Mouse (Mus musculus): ENCODE data around the gene Ppp6r1.

Gene Ppp6r1

DNA sequence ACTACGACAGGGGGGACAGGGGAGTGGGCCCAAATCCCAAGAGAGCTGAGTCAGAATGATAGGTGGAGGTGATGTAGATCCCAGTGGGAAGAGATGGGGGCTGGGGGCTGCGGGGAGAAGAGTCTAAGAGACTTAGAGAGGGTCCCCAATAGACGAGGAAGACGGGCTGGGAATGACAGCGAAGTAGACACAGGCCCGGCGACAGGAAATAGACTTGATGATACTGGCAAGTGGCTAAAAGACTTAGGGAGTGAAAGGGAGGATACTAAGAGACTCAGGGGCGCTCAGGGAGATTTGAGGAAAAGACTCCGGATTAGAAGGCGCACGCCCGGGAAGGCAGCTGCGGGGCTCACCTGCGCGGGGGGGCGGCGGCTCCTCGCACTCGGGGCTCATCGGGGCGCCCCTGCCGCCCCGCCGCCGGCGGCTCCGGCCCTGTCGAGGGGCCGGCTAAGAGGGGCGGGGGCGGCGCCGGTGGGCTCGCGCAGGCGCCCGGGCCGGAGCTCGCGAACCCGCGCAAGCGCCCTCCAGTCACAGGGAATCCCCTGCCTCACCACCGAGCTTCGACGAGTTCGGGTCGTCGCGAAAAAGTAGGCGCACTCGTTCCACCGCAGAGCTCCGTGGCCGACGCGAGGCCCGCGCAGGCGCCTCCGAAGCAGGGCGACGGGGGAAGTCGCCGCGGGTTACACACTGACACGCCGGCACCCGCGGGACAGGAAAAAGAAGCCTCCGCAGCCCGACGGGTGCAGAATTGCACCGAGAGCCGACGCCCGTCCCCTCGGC, 501 bp downstream of the Ppp6r1 start:
- DNase-seq (ENCODE audit: low read depth, low spot score) = no peak

DNA sequence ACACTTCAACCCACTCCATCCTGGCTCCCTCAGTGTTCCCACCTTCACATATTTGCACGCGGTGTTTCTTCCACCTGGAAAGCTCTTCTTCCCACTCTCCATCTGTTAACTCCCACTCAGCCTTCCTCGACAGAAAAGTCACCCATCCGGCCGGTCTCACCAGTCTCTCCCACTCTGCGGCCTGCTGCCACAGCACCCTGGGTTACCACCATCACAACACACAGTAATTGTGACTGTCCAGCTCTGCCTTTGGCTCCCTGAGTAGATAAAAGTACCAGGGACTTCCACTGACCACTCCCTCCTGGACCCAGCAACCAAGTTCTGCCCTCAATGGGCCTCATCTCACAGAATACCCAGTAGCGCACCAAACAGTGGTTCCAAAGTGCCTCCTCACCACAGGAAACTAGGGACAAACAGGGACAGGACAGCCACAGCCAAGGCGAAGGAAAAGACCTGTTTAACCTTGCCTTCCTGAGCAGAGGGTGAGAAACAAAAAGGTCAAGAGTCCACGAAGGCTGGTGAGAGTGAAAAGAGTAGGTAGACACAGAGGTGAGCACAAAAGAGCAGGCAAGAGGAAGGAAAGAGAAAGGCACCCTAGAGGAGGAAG, 1.2 kb downstream of the Ppp6r1 start:
- DNase-seq (ENCODE audit: low read depth, low spot score) = no peak

GRCm38 (mm10) chr7:4656818-4657217, 2.0 kb downstream of the Ppp6r1 start:
- no peak for DNase-seq (ENCODE audit: low read depth, low spot score)

DNA sequence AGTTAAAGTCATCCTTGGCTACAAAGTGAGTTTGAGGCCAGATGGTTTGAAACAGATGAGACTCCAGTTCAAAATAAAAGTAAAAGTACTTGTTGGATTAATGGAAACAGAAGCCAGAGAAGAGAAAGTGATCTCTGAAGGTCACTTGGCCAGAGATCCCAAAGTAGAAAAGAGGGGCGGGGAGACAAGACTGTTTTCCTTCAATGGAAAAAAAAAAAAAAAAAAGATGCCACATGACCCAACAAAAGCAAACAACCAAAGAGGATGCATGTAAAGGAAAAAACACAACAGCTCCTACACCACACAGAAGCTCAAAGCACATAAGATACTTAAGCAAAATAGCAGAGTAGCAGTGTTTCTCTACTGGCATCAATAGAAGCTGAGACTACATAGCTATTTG, 2.9 kb downstream of the Ppp6r1 start:
- no peak for DNase-seq (ENCODE audit: low read depth, low spot score)

- no peak for DNase-seq (ENCODE audit: low read depth, low spot score)
These were observed 3.4 kb downstream of the Ppp6r1 start for GRCm38 (mm10) chr7:4655393-4655792.

GRCm38 (mm10) chr7:4654221-4654620, 4.6 kb downstream of the Ppp6r1 start:
- DNase-seq (ENCODE audit: low read depth, low spot score) = no peak

DNA sequence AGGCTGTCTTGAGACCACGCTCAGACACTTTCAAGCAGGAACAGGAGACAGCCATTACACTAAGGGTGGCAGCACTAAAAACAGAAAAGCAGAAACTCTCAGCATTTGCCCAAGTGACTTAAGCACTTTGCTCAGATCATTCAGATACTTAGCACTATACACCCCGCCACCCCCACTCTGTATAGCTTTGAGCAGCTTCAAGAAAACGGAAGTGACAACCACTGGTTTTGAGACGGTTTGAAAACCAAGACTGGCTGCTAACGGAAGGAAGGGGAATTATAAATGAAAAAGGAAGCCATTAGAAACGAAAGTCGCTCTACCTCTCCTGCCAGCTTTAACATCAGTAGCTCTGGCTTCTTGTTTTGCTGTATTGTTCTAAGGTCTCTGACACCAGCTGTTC, 5.0 kb downstream of the Ppp6r1 start:
- DNase-seq (ENCODE audit: low read depth, low spot score) = no peak

DNA sequence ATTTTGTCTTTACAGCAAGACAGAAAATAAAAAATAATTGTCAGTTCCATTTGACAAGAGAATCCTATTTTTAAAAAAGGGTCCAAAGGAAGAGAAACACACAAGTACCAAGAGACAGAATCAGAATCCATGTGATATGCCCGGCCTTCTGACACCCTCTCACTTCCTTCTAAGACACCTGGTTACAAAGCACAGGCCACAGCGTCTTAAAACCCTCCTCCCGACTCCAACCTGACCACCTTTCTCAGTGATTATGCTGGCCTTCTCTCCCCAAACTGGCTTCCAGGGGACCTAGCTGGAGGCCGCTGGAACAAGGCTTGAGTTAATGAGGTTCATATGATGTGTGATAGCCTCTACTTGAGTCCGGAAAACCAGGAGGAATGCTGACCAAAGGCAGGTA, 5.5 kb downstream of the Ppp6r1 start:
- DNase-seq (ENCODE audit: low read depth, low spot score) = no peak

DNA sequence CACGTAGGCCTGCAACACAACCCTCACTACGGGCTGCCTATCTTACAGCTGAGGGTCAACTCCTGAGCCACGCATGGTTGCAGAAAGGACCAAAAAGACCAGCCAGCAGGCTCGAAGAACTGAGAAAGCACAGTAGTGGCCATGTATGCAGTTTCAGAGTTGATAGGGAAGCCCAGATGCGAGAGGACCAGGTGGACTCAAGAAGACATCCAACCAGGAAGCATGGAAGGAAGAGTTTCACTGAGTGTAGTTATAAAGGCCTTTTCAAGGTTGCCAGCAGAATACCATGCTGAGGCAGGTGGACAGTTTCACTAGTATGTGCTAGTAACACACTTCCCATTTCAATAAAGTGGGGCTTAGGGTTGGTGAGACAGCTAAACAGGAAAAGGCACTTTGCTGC, 6.1 kb downstream of the Ppp6r1 start:
- no peak for DNase-seq (ENCODE audit: low read depth, low spot score)

DNA sequence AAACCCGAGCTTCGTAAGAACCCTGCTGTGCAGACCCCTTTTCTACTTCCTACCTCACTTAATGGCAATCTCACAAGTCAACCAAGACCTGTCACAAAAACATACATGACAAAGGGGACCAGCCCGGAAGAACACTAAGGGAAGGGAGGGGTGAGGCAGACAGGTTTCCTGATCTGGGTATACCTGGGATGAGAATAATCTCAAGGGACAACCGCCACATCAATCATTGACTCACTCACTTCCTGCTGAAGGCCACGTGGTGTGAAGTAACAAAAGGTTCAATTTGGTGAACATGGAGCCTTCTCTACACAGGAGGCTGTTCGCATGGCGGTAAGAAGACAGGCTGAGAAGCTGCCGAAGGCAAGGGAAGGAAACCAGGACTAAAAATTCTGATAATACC, 7.2 kb downstream of the Ppp6r1 start:
- no peak for DNase-seq (ENCODE audit: low read depth, low spot score)

- DNase-seq (ENCODE audit: low read depth, low spot score) = no peak
These were observed 10.8 kb downstream of the Ppp6r1 start for GRCm38 (mm10) chr7:4647992-4648391.

DNA sequence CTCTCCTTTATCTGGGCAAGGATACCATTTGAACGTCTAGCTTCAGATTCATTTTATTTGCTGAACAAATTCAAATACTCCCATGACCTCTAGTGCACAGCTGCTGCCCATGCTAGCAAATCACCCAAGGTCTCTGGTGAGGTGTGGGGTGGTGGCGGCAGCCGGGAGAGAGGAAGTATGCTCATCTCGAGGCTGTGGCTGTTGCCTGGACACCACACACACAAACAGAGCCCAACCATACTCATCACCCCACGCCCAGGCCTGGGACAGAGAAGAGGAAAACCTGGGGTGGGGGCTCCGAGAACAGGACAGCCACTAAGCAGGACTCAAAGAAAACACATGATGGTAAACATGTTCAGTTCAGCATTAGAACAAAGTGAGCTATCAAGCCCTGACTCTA, 11.5 kb downstream of the Ppp6r1 start:
- no peak for DNase-seq (ENCODE audit: low read depth, low spot score)

DNA sequence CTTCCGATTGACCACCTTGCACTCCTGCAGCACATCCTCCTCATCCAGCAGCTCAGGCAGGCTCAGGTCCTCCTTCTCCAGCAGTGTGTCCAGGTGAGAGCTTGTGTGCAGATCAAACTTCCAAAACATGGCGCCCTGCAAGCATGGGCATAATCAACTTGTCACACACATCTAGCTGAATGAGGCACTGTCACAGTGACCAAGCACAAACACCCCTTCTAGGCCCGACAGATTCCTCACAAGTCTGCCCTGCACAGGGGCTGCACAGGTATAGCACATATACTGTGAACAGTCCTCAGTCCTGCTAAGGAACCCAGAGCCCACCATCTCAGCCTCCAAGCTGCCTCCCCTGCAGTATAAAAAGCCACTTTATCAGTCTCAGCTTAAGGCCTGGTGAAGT, 12.0 kb downstream of the Ppp6r1 start:
- no peak for DNase-seq (ENCODE audit: low read depth, low spot score)

DNA sequence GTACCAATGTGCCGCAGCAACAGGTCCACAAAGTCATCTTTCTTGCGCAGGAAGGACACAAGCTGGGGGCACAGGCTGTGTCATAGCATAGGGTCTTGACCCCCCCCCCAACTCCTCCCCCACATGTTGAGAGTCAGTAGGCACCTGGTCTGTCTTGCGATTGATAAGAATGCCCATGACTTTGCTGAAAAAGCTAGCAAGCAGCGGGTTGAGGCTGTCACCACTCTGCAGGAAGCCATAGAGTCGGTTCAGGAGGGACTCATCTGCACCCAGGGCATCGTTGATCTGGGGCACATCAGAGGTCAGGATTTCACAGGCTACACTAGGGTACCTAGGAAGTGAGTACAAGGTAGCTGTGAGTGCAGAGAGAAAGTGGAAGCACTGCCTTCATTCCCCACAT, 15.6 kb downstream of the Ppp6r1 start:
- DNase-seq (ENCODE audit: low read depth, low spot score) = no peak

DNA sequence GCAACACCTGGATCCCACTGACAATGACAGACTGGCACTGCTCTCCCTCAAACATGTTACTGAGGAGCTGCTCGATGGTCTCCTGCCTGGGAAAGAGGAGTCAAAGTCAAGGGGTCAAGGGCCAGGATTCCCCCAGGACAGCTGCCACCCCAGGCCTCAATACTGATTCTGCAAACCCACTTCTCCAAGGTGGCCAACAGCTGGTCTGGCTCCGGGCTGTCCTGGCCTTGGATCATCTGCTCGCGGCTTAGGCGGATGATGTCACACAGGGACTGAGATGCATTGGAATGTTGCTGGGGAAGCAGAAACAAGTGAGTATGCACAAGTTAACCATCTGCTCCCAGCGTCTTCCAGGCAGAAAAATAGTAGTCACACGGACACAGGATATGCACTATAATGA, 16.9 kb downstream of the Ppp6r1 start:
- DNase-seq (ENCODE audit: low read depth, low spot score) = no peak

- DNase-seq (ENCODE audit: low read depth, low spot score) = no peak
These were observed 17.7 kb downstream of the Ppp6r1 start for GRCm38 (mm10) chr7:4641155-4641554.

- DNase-seq (ENCODE audit: low read depth, low spot score) = no peak
These were observed 22.6 kb downstream of the Ppp6r1 start for GRCm38 (mm10) chr7:4636179-4636578.

- DNase-seq (ENCODE audit: low read depth, low spot score) = no peak
These were observed 27.8 kb downstream of the Ppp6r1 start, which contains the start of gene Tmem86b for GRCm38 (mm10) chr7:4631031-4631430. Gene Tmem86b, minus strand, starts transcription at chr7:4631422.

GRCm38 (mm10) chr7:4630198-4630597, 28.6 kb downstream of the Ppp6r1 start:
- DNase-seq (ENCODE audit: low read depth, low spot score) = no peak

- no peak for DNase-seq (ENCODE audit: low read depth, low spot score)
These were observed 29.2 kb downstream of the Ppp6r1 start for GRCm38 (mm10) chr7:4629586-4629985.

GRCm38 (mm10) chr7:4625928-4626327, 32.9 kb downstream of the Ppp6r1 start:
- DNase-seq (ENCODE audit: low read depth, low spot score) = no peak

DNA sequence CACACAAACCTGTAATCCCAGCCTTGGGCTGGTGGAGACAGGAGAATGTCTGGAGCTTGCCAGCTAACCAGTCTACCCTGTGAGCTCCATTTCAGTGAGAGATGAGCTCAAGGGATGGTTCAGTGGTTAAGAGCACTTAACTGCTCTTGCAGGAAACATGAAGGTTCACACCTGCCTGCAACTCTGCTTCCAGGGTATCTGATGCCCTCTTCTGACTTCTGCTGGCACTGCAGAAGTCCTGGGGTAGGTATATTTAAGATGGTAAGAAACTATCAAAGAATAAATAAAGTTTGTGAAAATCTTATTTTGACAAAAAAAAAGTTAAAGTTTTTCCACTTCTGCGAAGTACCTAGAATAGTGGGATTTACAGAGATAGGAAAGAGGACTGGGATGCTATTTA, 34.5 kb downstream of the Ppp6r1 start:
- no peak for DNase-seq (ENCODE audit: low read depth, low spot score)

GRCm38 (mm10) chr7:4623544-4624189, 35.2 kb downstream of the Ppp6r1 start:
- peak; percentile 8 for DNase-seq (ENCODE audit: low read depth, low spot score)
